Comparison of ENCODE assay signal across 11 mouse cellular contexts in genomic region chr16:7764383-7764782, GRCm38 (mm10).
DNase-seq lines count a peak whose midpoint lies in the region; ATAC-seq and TF ChIP-seq lines count a peak whose summit lies in the region.
"Had no signal": no experiment of that assay in that cellular context is flagged by ENCODE, and none has a peak within 500 bp of the region (broad histone marks: within the 10 kb centered on the region; RNA-seq: fewer than 3 reads in every experiment).

No protein-coding gene starts in this region.

- H3K4me2 ChIP-seq in kidney, embryonic 16.5 days (replicated peaks; ENCODE audit: low read depth, low read length), result no peak overlapping the region
- H3K4me2 ChIP-seq in hindbrain, postnatal 0 days (ENCODE audit: low read depth, low read length), result no peak overlapping the region
- no peak overlapping the region for H3K4me2 ChIP-seq in heart, embryonic 12.5 days
- H3K4me2 ChIP-seq: lung, embryonic 15.5 days had no signal

- peak; percentile 91 for ATAC-seq in kidney, embryonic 16.5 days (ENCODE audit: low FRiP score, low TSS enrichment)
- ATAC-seq in hindbrain, postnatal 0 days, result no peak
- no peak for ATAC-seq in heart, embryonic 12.5 days (ENCODE audit: insufficient number of reproducible peaks, low FRiP score)
- ATAC-seq: intestine, embryonic 16.5 days had no signal

- no peak overlapping the region for H3K4me3 ChIP-seq in kidney, embryonic 16.5 days (ENCODE audit: low read length)
- no peak overlapping the region for H3K4me3 ChIP-seq in kidney, adult 2 months (ENCODE audit: insufficient read depth, low read depth, low read length)
- H3K4me3 ChIP-seq in embryonic facial prominence, embryonic 10.5 days, result no peak overlapping the region
- H3K4me3 ChIP-seq in hindbrain, postnatal 0 days (ENCODE audit: low read length), result no peak overlapping the region
- no peak overlapping the region for H3K4me3 ChIP-seq in heart, embryonic 12.5 days
- H3K4me3 ChIP-seq: lung, embryonic 15.5 days had no signal

- H3K9ac ChIP-seq in kidney, embryonic 16.5 days (replicated peaks; ENCODE audit: low read length), result no peak overlapping the region
- H3K9ac ChIP-seq in hindbrain, postnatal 0 days (replicated peaks; ENCODE audit: low read length), result no peak overlapping the region
- no peak overlapping the region for H3K9ac ChIP-seq in heart, embryonic 12.5 days
- H3K9ac ChIP-seq: lung, embryonic 15.5 days had no signal

- WGBS in kidney, embryonic 16.5 days, result 16% methylated on average over 6 of the region's 6 CpGs
- WGBS in kidney, adult 2 months, result 23% methylated on average over 6 of the region's 6 CpGs
- WGBS in embryonic facial prominence, embryonic 10.5 days, result 26% methylated on average over 6 of the region's 6 CpGs
- 12% methylated on average over 6 of the region's 6 CpGs for WGBS in hindbrain, postnatal 0 days
- WGBS in heart, embryonic 12.5 days, result 49% methylated on average over 6 of the region's 6 CpGs

- peak overlapping the region; percentile 14 for H3K27ac ChIP-seq in kidney, embryonic 16.5 days (ENCODE audit: low read length)
- no peak overlapping the region for H3K27ac ChIP-seq in kidney, adult 2 months (ENCODE audit: insufficient read depth, low read depth, low read length)
- H3K27ac ChIP-seq in embryonic facial prominence, embryonic 10.5 days (replicated peaks), result no peak overlapping the region; the same call in 1 of the 2 replicates
- H3K27ac ChIP-seq in hindbrain, postnatal 0 days, result no peak overlapping the region
- H3K27ac ChIP-seq in heart, embryonic 12.5 days (ENCODE audit: poor library complexity, severe bottlenecking), result no peak overlapping the region
- H3K27ac ChIP-seq: lung, embryonic 15.5 days had no signal

- H3K27me3 ChIP-seq in kidney, embryonic 16.5 days (ENCODE audit: insufficient read depth, low read length), result no peaks in the 10 kb centered on the region
- no peaks in the 10 kb centered on the region for H3K27me3 ChIP-seq in kidney, adult 2 months (replicated peaks; ENCODE audit: control insufficient read depth, insufficient read depth, low read length)
- no peaks in the 10 kb centered on the region for H3K27me3 ChIP-seq in embryonic facial prominence, embryonic 10.5 days (replicated peaks; ENCODE audit: low read depth, poor library complexity, severe bottlenecking)
- no peaks in the 10 kb centered on the region for H3K27me3 ChIP-seq in hindbrain, postnatal 0 days (ENCODE audit: insufficient read depth, low read length)
- H3K27me3 ChIP-seq in heart, embryonic 12.5 days (replicated peaks), result no peaks in the 10 kb centered on the region
- H3K27me3 ChIP-seq: lung, embryonic 15.5 days had no signal

- DNase-seq in kidney, adult 2 months, result no peak
- DNase-seq in embryonic facial prominence, embryonic 10.5 days (ENCODE audit: low spot score), result peak; percentile 12
- peak; percentile 25 for DNase-seq in hindbrain, postnatal 0 days (ENCODE audit: low spot score)
- peak; percentile 66 for DNase-seq in retina, embryonic 14.5 days (ENCODE audit: low spot score)
- DNase-seq in spleen, postnatal 4 days (ENCODE audit: low spot score in 2 of 2), result no peak
- DNase-seq: cerebellum, adult 11 months; gastrocnemius, postnatal 36 days had no signal

- TF ChIP-seq POLR2A in kidney, adult 2 months (IDR thresholded peaks at IDR 0.05; ENCODE audit: low read depth, low read length), result no peak

- no peaks in the 10 kb centered on the region for H3K9me3 ChIP-seq in kidney, embryonic 16.5 days (ENCODE audit: low read length)
- H3K9me3 ChIP-seq in embryonic facial prominence, embryonic 10.5 days, result no peaks in the 10 kb centered on the region
- H3K9me3 ChIP-seq in hindbrain, postnatal 0 days (ENCODE audit: low read length), result no peaks in the 10 kb centered on the region
- H3K9me3 ChIP-seq in heart, embryonic 12.5 days (replicated peaks), result 0 out of 2 replicates have a peak, but pooled peaks cover 5% of the 10 kb centered on the region
- H3K9me3 ChIP-seq: lung, embryonic 15.5 days had no signal

- TF ChIP-seq CTCF in kidney, adult 2 months (conservative IDR thresholded peaks at IDR 0.05; ENCODE audit: insufficient read depth, insufficient read length, low read depth, low read length), result no peak
- TF ChIP-seq CTCF in hindbrain, postnatal 0 days (IDR thresholded peaks at IDR 0.05; ENCODE audit: low read depth), result no peak

- H3K36me3 ChIP-seq in kidney, embryonic 16.5 days (ENCODE audit: insufficient read depth, low read length), result no peaks in the 10 kb centered on the region
- H3K36me3 ChIP-seq in kidney, adult 2 months (ENCODE audit: control insufficient read depth, insufficient read depth, low read length), result no peaks in the 10 kb centered on the region
- H3K36me3 ChIP-seq in embryonic facial prominence, embryonic 10.5 days (replicated peaks), result no peaks in the 10 kb centered on the region
- H3K36me3 ChIP-seq in hindbrain, postnatal 0 days (ENCODE audit: insufficient read depth, low read length), result no peaks in the 10 kb centered on the region
- no peaks in the 10 kb centered on the region for H3K36me3 ChIP-seq in heart, embryonic 12.5 days
- H3K36me3 ChIP-seq: lung, embryonic 15.5 days had no signal

- H3K4me1 ChIP-seq in kidney, embryonic 16.5 days (ENCODE audit: insufficient read depth, low read length), result no peaks in the 10 kb centered on the region
- no peaks in the 10 kb centered on the region for H3K4me1 ChIP-seq in kidney, adult 2 months (ENCODE audit: control insufficient read depth, insufficient read depth, low read length)
- H3K4me1 ChIP-seq in embryonic facial prominence, embryonic 10.5 days, result peaks cover 8% of the 10 kb centered on the region
- H3K4me1 ChIP-seq in hindbrain, postnatal 0 days (ENCODE audit: insufficient read depth, low read length), result no peaks in the 10 kb centered on the region
- no peaks in the 10 kb centered on the region for H3K4me1 ChIP-seq in heart, embryonic 12.5 days (replicated peaks)
- H3K4me1 ChIP-seq: lung, embryonic 15.5 days had no signal

Comparison
In these comparisons a context has a peak if more than half of its experiments do, and no peak if none do; other contexts are left out.
1. DNase-seq: peak in embryonic facial prominence, embryonic 10.5 days (single experiment), hindbrain, postnatal 0 days (single experiment) and retina, embryonic 14.5 days (single experiment); none in kidney, adult 2 months (single experiment) and spleen, postnatal 4 days (0 of 2).